Mouse (Mus musculus): ENCODE measurements around the gene Shcbp1l. TPM values are rescaled to one million over a fixed set of nuclear protein-coding genes. Genes with fewer than 3 reads are reported as not detected.
A peak's percentile ranks its signal among the peaks of the same experiment; 100 is the strongest.

Shcbp1l gene
- polyA plus RNA-seq, 1 experiment from 2014 or later, result 0.15 TPM

GRCm38 (mm10) chr1:153437536-153437935 lies 12.6 kb downstream of the Shcbp1l start:
- no peaks in the 10 kb centered on the region for H3K36me3 ChIP-seq
- no peaks in the 10 kb centered on the region for H3K4me1 ChIP-seq
- DNase-seq (ENCODE audit: low spot score), result no peak
- no peaks in the 10 kb centered on the region for H3K9me3 ChIP-seq (replicated peaks)
- no peaks in the 10 kb centered on the region for H3K27me3 ChIP-seq (ENCODE audit: low read depth, poor library complexity, severe bottlenecking)
- H3K27ac ChIP-seq, result no peak overlapping the region
- WGBS, result 93% methylated on average over 11 of the region's 11 CpGs
- no peak overlapping the region for H3K4me3 ChIP-seq

DNA sequence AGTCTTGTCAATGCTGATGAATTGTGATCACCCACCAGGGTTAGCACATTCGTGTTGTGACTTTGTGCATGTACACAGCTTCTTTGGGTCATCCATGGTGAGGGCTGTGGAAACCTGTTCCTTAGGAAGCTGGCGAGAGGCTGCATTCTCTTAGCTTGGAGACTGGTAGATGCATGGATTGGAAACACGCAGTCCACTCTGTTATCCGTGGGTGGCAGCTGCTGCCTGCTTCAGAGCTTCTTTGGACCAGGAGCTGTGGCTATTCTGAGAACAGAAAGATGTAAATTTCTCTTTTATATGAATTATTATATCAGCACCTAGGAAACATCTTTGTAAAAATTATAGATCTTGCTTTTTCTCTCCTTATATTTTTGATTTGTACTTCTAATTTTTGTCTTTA lies 15.8 kb downstream of the Shcbp1l start:
- H3K36me3 ChIP-seq, result no peaks in the 10 kb centered on the region
- no peaks in the 10 kb centered on the region for H3K4me1 ChIP-seq
- H3K27ac ChIP-seq, result no peak overlapping the region
- DNase-seq (ENCODE audit: low spot score), result no peak
- WGBS, result 89% methylated on average over 4 of the region's 4 CpGs
- no peaks in the 10 kb centered on the region for H3K27me3 ChIP-seq (ENCODE audit: low read depth, poor library complexity, severe bottlenecking)
- H3K4me3 ChIP-seq, result no peak overlapping the region
- no peaks in the 10 kb centered on the region for H3K9me3 ChIP-seq (replicated peaks)

- H3K27me3 ChIP-seq (ENCODE audit: low read depth, poor library complexity, severe bottlenecking), result no peaks in the 10 kb centered on the region
- no peak overlapping the region for H3K27ac ChIP-seq
- 84% methylated on average over 3 of the region's 3 CpGs for WGBS
- H3K4me1 ChIP-seq, result no peaks in the 10 kb centered on the region
- no peak for DNase-seq (ENCODE audit: low spot score)
- no peaks in the 10 kb centered on the region for H3K9me3 ChIP-seq (replicated peaks)
- H3K4me3 ChIP-seq, result no peak overlapping the region
- peaks cover 7% of the 10 kb centered on the region for H3K36me3 ChIP-seq
These were observed 16.7 kb downstream of the Shcbp1l start for GRCm38 (mm10) chr1:153441656-153442055.

DNA sequence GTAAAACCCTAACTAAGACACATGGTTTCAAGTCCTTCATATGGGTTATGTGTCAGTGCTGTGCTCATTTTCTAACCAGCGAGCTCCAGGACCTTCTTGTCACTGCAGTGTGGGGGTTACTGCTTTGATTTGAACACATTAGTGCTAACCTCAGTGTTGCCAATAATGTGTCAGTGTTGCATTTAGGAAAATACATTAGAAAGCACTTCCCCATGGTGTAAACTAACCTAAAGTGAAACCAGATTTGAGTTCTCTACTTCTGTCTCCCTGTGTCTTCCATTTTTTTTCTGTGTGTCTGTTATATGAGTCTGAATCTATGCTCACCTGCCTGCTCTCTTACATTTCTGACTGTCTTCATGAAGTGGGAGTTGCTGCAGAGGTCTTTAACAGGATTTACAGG lies 18.1 kb downstream of the Shcbp1l start:
- Histone ChIP-seq H3K9me3 (replicated peaks) (no peaks in the 10 kb centered on the region), H3K27ac (no peak overlapping the region), H3K4me3 (no peak overlapping the region), H3K27me3 (ENCODE audit: low read depth, poor library complexity, severe bottlenecking) (no peaks in the 10 kb centered on the region), H3K4me1 (no peaks in the 10 kb centered on the region), H3K36me3 (peaks cover 13% of the 10 kb centered on the region)
- 81% methylated on average over 1 of the region's 1 CpGs for WGBS
- DNase-seq (ENCODE audit: low spot score), result no peak

- Histone ChIP-seq H3K4me3 (no peak overlapping the region), H3K36me3 (peaks cover 16% of the 10 kb centered on the region), H3K27ac (no peak overlapping the region), H3K27me3 (ENCODE audit: low read depth, poor library complexity, severe bottlenecking) (no peaks in the 10 kb centered on the region), H3K4me1 (no peaks in the 10 kb centered on the region), H3K9me3 (replicated peaks) (no peaks in the 10 kb centered on the region)
- 89% methylated on average over 4 of the region's 4 CpGs for WGBS
- no peak for DNase-seq (ENCODE audit: low spot score)
These were observed 18.7 kb downstream of the Shcbp1l start for GRCm38 (mm10) chr1:153443632-153444031.

DNA sequence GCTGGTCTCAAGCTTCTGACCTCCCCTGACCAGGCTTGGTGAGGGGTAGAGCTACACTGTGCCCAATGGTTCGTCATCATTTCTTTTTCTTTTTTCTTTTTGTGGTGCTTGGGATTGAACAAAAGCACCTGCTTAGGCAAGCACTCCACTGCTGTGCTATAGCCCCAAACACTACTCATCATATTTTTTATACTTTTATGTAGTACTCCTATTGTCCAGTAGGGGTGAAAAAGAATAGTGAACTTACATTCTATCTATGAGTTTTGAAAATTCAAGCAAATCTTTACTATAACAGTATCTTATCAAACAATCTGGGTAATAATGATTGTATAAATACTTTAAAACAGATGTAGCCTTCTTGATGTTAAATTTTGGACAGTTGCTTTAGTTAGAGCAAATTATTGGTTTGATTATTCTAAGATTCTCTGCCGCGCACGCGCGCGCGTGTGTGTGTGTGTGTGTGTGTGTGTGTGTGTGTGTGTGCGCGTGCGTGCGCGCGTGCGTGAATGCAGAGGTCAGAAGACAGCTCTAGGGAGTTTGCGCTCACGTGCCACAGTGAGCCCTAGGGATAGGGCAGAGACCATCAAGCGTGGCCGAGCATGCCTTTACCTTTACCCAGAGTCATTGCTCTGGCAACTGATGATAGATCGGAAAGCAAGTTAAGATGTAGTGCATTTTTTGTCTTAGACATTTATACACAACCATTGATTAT lies 21.3 kb downstream of the Shcbp1l start:
- Histone ChIP-seq H3K27ac (no peak overlapping the region), H3K36me3 (peaks cover 32% of the 10 kb centered on the region), H3K4me3 (no peak overlapping the region), H3K4me1 (no peaks in the 10 kb centered on the region), H3K27me3 (ENCODE audit: low read depth, poor library complexity, severe bottlenecking) (no peaks in the 10 kb centered on the region), H3K9me3 (replicated peaks) (no peaks in the 10 kb centered on the region)
- WGBS, result 92% methylated on average over 20 of the region's 20 CpGs
- DNase-seq (ENCODE audit: low spot score), result no peak

GRCm38 (mm10) chr1:153451237-153452154 lies 26.5 kb downstream of the Shcbp1l start:
- Histone ChIP-seq H3K27me3 (ENCODE audit: low read depth, poor library complexity, severe bottlenecking) (no peaks in the 10 kb centered on the region), H3K36me3 (peaks cover 76% of the 10 kb centered on the region), H3K27ac (no peak overlapping the region), H3K9me3 (replicated peaks) (no peaks in the 10 kb centered on the region), H3K4me1 (no peaks in the 10 kb centered on the region), H3K4me3 (no peak overlapping the region)
- 77% methylated on average over 10 of the region's 10 CpGs for WGBS
- no peak for DNase-seq (ENCODE audit: low spot score)

GRCm38 (mm10) chr1:153453146-153453642 lies 28.2 kb downstream of the Shcbp1l start:
- Histone ChIP-seq H3K4me1 (no peaks in the 10 kb centered on the region), H3K36me3 (peaks cover 86% of the 10 kb centered on the region), H3K27ac (no peak overlapping the region), H3K9me3 (replicated peaks) (no peaks in the 10 kb centered on the region), H3K27me3 (ENCODE audit: low read depth, poor library complexity, severe bottlenecking) (no peaks in the 10 kb centered on the region), H3K4me3 (no peak overlapping the region)
- DNase-seq (ENCODE audit: low spot score), result no peak
- 88% methylated on average over 3 of the region's 3 CpGs for WGBS

DNA sequence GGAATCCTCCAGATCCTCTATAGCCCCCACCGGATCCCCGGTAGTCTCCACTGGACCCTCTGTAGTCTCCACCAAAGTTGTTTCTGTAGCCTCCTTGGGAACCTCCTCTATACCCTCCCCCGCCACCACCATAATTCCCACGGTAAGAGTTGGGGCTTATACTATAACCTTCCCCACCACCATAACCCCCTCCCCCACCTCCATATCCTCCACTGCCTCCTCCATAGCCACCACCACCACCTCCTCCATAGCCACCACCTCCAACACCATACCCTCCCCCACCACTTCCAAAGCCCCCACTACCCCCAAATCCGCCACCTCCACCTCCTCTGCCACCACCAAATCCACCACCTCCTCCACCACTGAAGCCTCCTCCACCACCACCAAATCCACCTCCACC lies 31.2 kb downstream of the Shcbp1l start:
- H3K4me1 ChIP-seq, result no peaks in the 10 kb centered on the region
- H3K4me3 ChIP-seq, result no peak overlapping the region
- H3K36me3 ChIP-seq, result peaks cover 97% of the 10 kb centered on the region
- WGBS, result 92% methylated on average over 5 of the region's 5 CpGs
- H3K9me3 ChIP-seq (replicated peaks), result no peaks in the 10 kb centered on the region
- no peak for DNase-seq (ENCODE audit: low spot score)
- H3K27me3 ChIP-seq (ENCODE audit: low read depth, poor library complexity, severe bottlenecking), result no peaks in the 10 kb centered on the region
- H3K27ac ChIP-seq, result no peak overlapping the region

- Histone ChIP-seq H3K27me3 (ENCODE audit: low read depth, poor library complexity, severe bottlenecking) (no peaks in the 10 kb centered on the region), H3K36me3 (peaks cover 100% of the 10 kb centered on the region), H3K4me1 (no peaks in the 10 kb centered on the region), H3K4me3 (no peak overlapping the region), H3K27ac (no peak overlapping the region), H3K9me3 (replicated peaks) (no peaks in the 10 kb centered on the region)
- DNase-seq (ENCODE audit: low spot score), result no peak
- WGBS, result 85% methylated on average over 1 of the region's 1 CpGs
These were observed 36.8 kb downstream of the Shcbp1l start for GRCm38 (mm10) chr1:153461796-153462195.

DNA sequence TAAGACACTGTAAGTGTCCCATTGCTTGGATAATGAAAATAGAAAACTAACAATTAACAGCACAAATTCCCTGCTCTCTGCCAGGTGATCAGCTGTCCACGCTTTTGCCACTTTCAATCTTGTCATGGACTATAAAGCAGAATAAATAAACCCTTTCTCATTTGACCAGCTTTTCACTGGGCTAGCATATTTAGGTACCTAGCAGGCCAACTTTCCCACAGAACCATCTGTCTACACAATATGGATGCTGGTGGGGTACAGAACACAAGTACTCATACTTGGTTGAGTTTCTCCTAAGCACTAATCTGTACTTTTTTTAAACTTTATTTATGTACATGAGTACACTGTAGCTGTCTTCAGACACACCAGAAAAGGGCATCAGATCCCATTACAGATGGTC lies 54.3 kb downstream of the Shcbp1l start:
- WGBS, result 93% methylated on average over 1 of the region's 1 CpGs
- H3K27me3 ChIP-seq (ENCODE audit: low read depth, poor library complexity, severe bottlenecking), result no peaks in the 10 kb centered on the region
- H3K36me3 ChIP-seq, result peaks cover 98% of the 10 kb centered on the region
- DNase-seq (ENCODE audit: low spot score), result no peak
- H3K4me3 ChIP-seq, result no peak overlapping the region
- H3K4me1 ChIP-seq, result no peaks in the 10 kb centered on the region
- H3K27ac ChIP-seq, result no peak overlapping the region
- no peaks in the 10 kb centered on the region for H3K9me3 ChIP-seq (replicated peaks)

GRCm38 (mm10) chr1:153480386-153481024 lies 55.5 kb downstream of the Shcbp1l start:
- Histone ChIP-seq H3K4me1 (peaks cover 11% of the 10 kb centered on the region), H3K9me3 (replicated peaks) (no peaks in the 10 kb centered on the region), H3K36me3 (peaks cover 93% of the 10 kb centered on the region), H3K27ac (no peak overlapping the region), H3K4me3 (no peak overlapping the region), H3K27me3 (ENCODE audit: low read depth, poor library complexity, severe bottlenecking) (no peaks in the 10 kb centered on the region)
- WGBS, result 58% methylated on average over 1 of the region's 1 CpGs
- DNase-seq (ENCODE audit: low spot score), result peak; percentile 73

- Histone ChIP-seq H3K36me3 (peaks cover 88% of the 10 kb centered on the region), H3K27ac (no peak overlapping the region), H3K4me1 (peaks cover 14% of the 10 kb centered on the region), H3K4me3 (no peak overlapping the region), H3K9me3 (replicated peaks) (no peaks in the 10 kb centered on the region), H3K27me3 (ENCODE audit: low read depth, poor library complexity, severe bottlenecking) (no peaks in the 10 kb centered on the region)
- WGBS, result 86% methylated on average over 1 of the region's 1 CpGs
- DNase-seq (ENCODE audit: low spot score), result no peak
These were observed 56.1 kb downstream of the Shcbp1l start for GRCm38 (mm10) chr1:153481025-153481412.

All from limb, embryonic 10.5 days (tissue).